21 mouse cellular contexts compared by ENCODE assay signal in genomic region chr4:134827806-134828205, GRCm38 (mm10). TPM values are rescaled to one million over a fixed set of nuclear protein-coding genes. Genes with fewer than 3 reads are reported as not detected.
DNase-seq lines count a peak whose midpoint lies in the region; ATAC-seq and TF ChIP-seq lines count a peak whose summit lies in the region.
"Had no signal": no experiment of that assay in that cellular context is flagged by ENCODE, and none has a peak within 500 bp of the region (broad histone marks: within the 10 kb centered on the region; RNA-seq: fewer than 3 reads in every experiment).

No protein-coding gene starts in this region.

- H3K9me3 ChIP-seq in lung, postnatal 0 days (ENCODE audit: low read length): no peaks in the 10 kb centered on the region
- H3K9me3 ChIP-seq in hindbrain, embryonic 11.5 days (ENCODE audit: control insufficient read depth, low read length): no peaks in the 10 kb centered on the region
- H3K9me3 ChIP-seq in limb, embryonic 10.5 days (replicated peaks): no peaks in the 10 kb centered on the region
- H3K9me3 ChIP-seq: embryonic facial prominence, embryonic 13.5 days; forebrain, embryonic 12.5 days; heart, embryonic 15.5 days; hindbrain, embryonic 10.5 days had no signal

- H3K36me3 ChIP-seq in lung, postnatal 0 days (ENCODE audit: insufficient read depth, low read length): peaks cover 7% of the 10 kb centered on the region; the same call in 1 of the 2 replicates
- H3K36me3 ChIP-seq in hindbrain, embryonic 11.5 days (ENCODE audit: control insufficient read depth, insufficient read depth, low read length): peaks cover 11% of the 10 kb centered on the region
- H3K36me3 ChIP-seq in limb, embryonic 10.5 days: peaks cover 95% of the 10 kb centered on the region

- no peaks in the 10 kb centered on the region for H3K27me3 ChIP-seq in lung, postnatal 0 days (replicated peaks; ENCODE audit: insufficient read depth, low read length)
- no peaks in the 10 kb centered on the region for H3K27me3 ChIP-seq in hindbrain, embryonic 11.5 days (ENCODE audit: control insufficient read depth, insufficient read depth, low read length)
- no peaks in the 10 kb centered on the region for H3K27me3 ChIP-seq in limb, embryonic 10.5 days (ENCODE audit: low read depth, poor library complexity, severe bottlenecking)
- H3K27me3 ChIP-seq: embryonic facial prominence, embryonic 13.5 days; forebrain, embryonic 12.5 days; heart, embryonic 15.5 days had no signal

- no peak for TF ChIP-seq POLR2A in bone marrow macrophage, adult 2 months (IDR thresholded peaks at IDR 0.05; ENCODE audit: borderline replicate concordance, low read depth, low read length)
- no peak for TF ChIP-seq POLR2A in lung, adult 2 months (IDR thresholded peaks at IDR 0.05; ENCODE audit: borderline replicate concordance, extremely low read depth, low read depth, low read length)

- H3K4me3 ChIP-seq in bone marrow macrophage, adult 2 months (ENCODE audit: insufficient read depth, low read length): no peak overlapping the region
- H3K4me3 ChIP-seq in lung, adult 2 months (replicated peaks; ENCODE audit: extremely low read depth, low read depth, low read length): no peak overlapping the region
- H3K4me3 ChIP-seq in lung, postnatal 0 days (ENCODE audit: low read depth, low read length): no peak overlapping the region
- no peak overlapping the region for H3K4me3 ChIP-seq in hindbrain, embryonic 11.5 days (ENCODE audit: low read depth, low read length)
- H3K4me3 ChIP-seq in limb, embryonic 10.5 days: no peak overlapping the region
- H3K4me3 ChIP-seq: embryonic facial prominence, embryonic 13.5 days; forebrain, embryonic 12.5 days; heart, adult 2 months; heart, embryonic 15.5 days; hindbrain, embryonic 10.5 days had no signal

- H3K9ac ChIP-seq in lung, postnatal 0 days (replicated peaks; ENCODE audit: low read depth): no peak overlapping the region
- H3K9ac ChIP-seq in hindbrain, embryonic 11.5 days (ENCODE audit: low read depth, low read length): no peak overlapping the region
- H3K9ac ChIP-seq: embryonic facial prominence, embryonic 13.5 days; forebrain, embryonic 12.5 days; heart, embryonic 15.5 days had no signal

- peaks cover 9% of the 10 kb centered on the region for H3K4me1 ChIP-seq in bone marrow macrophage, adult 2 months (ENCODE audit: control insufficient read depth, insufficient read depth, low read length)
- no peaks in the 10 kb centered on the region; the same call in 1 of the 2 replicates for H3K4me1 ChIP-seq in lung, adult 2 months (ENCODE audit: control insufficient read depth, insufficient read depth, low read length)
- no peaks in the 10 kb centered on the region for H3K4me1 ChIP-seq in lung, postnatal 0 days (ENCODE audit: insufficient read depth, low read depth, low read length)
- H3K4me1 ChIP-seq in hindbrain, embryonic 11.5 days (replicated peaks; ENCODE audit: control insufficient read depth, insufficient read depth, low read length): no peaks in the 10 kb centered on the region
- no peaks in the 10 kb centered on the region for H3K4me1 ChIP-seq in limb, embryonic 10.5 days
- H3K4me1 ChIP-seq: forebrain, embryonic 12.5 days; heart, embryonic 15.5 days; hindbrain, embryonic 10.5 days had no signal

- DNase-seq in lung, adult 2 months: peak; percentile 32
- peak; percentile 81 for DNase-seq in lung, postnatal 0 days (ENCODE audit: low spot score)
- peak; percentile 71 for DNase-seq in lung, postnatal 36 days
- no peak for DNase-seq in cerebellum, adult 11-12 months
- no peak for DNase-seq in liver
- no peak for DNase-seq in hindbrain, embryonic 11.5 days (ENCODE audit: low spot score)
- no peak for DNase-seq in limb, embryonic 10.5 days (ENCODE audit: low spot score)
- DNase-seq: adrenal gland, postnatal 10 days; cerebellum, adult 18-20 months; cerebellum, adult 9-11 months; cerebellum, postnatal 36 days; gastrocnemius, postnatal 10 days; heart, adult 2 months had no signal

- ATAC-seq in lung, postnatal 0 days: peak; percentile 94
- ATAC-seq in hindbrain, embryonic 11.5 days (ENCODE audit: low FRiP score): no peak
- ATAC-seq: CD4-positive, CD25-positive, alpha-beta regulatory T cell, adult 4 months; forebrain, embryonic 16.5 days had no signal

- peak overlapping the region; percentile 27; the same call in 1 of the 2 replicates for H3K27ac ChIP-seq in bone marrow macrophage, adult 2 months (ENCODE audit: insufficient read depth, low read depth, low read length)
- H3K27ac ChIP-seq in lung, postnatal 0 days (ENCODE audit: low read length): no peak overlapping the region
- H3K27ac ChIP-seq in hindbrain, embryonic 11.5 days (ENCODE audit: low read depth, low read length): no peak overlapping the region
- no peak overlapping the region for H3K27ac ChIP-seq in limb, embryonic 10.5 days
- H3K27ac ChIP-seq: embryonic facial prominence, embryonic 13.5 days; forebrain, embryonic 12.5 days; heart, adult 2 months; heart, embryonic 15.5 days; hindbrain, embryonic 10.5 days had no signal

- TF ChIP-seq EP300 in lung, postnatal 0 days (IDR thresholded peaks at IDR 0.05): no peak; the same call in 1 of the 2 replicates

- 66% methylated on average over 11 of the region's 11 CpGs for WGBS in lung, adult 2 months
- 59% methylated on average over 11 of the region's 11 CpGs for WGBS in lung, postnatal 0 days
- WGBS in hindbrain, embryonic 11.5 days: 94% methylated on average over 11 of the region's 11 CpGs
- WGBS in limb, embryonic 10.5 days: 94% methylated on average over 11 of the region's 11 CpGs

- TF ChIP-seq CTCF in bone marrow macrophage, adult 2 months (IDR thresholded peaks at IDR 0.05; ENCODE audit: low read depth, low read length): no peak
- TF ChIP-seq CTCF in lung, adult 2 months (IDR thresholded peaks at IDR 0.05; ENCODE audit: insufficient read depth, low read length): 0 out of 2 replicates have a peak, but pooled peaks have one; percentile 0
- no peak for TF ChIP-seq CTCF in lung, postnatal 0 days (IDR thresholded peaks at IDR 0.05)

- no peak overlapping the region for H3K4me2 ChIP-seq in lung, postnatal 0 days (replicated peaks; ENCODE audit: low read depth, low read length)
- H3K4me2 ChIP-seq in hindbrain, embryonic 11.5 days (replicated peaks; ENCODE audit: low read depth, low read length): no peak overlapping the region
- H3K4me2 ChIP-seq: embryonic facial prominence, embryonic 13.5 days; forebrain, embryonic 12.5 days; heart, embryonic 11.5 days; heart, embryonic 15.5 days had no signal

RNA-seq across cellular contexts. Expression of gene Maco1, which starts 25.3 kb away (rescaled TPM):
- polyA plus RNA-seq in bone marrow macrophage, adult 2 months (2012; ENCODE audit: insufficient read depth, insufficient read length, missing spikeins): 26.7 and 30.8 TPM in 2 replicates
- polyA plus RNA-seq in lung, adult 2 months (2012; rRNA removed): 7.8 and 9.2 TPM in 2 replicates
- polyA plus RNA-seq in lung, postnatal 0 days (2015; fragmentation: Nextera tagmentation; extraction: Ambion mirVana): 32.5 and 33.1 TPM in 2 replicates
- 59.0 and 73.1 TPM in 2 replicates for polyA plus RNA-seq in hindbrain, embryonic 11.5 days (2014; fragmentation: Nextera tagmentation; extraction: Ambion mirVana)
- polyA plus RNA-seq in limb, embryonic 10.5 days (2016; fragmentation: Nextera tagmentation; extraction: Ambion mirVana): 38.1 and 48.2 TPM in 2 replicates

RNA-seq across cellular contexts. Expression of gene Rhd, which starts 36.5 kb away (rescaled TPM):
- polyA plus RNA-seq in bone marrow macrophage, adult 2 months (2012; ENCODE audit: insufficient read depth, insufficient read length, missing spikeins): not detected in 2 replicates
- polyA plus RNA-seq in lung, adult 2 months (2012; rRNA removed): 0.14 TPM in 1 of 2 replicates, not detected in the other
- polyA plus RNA-seq in lung, postnatal 0 days (2015; fragmentation: Nextera tagmentation; extraction: Ambion mirVana): 1.5 and 2.8 TPM in 2 replicates
- polyA plus RNA-seq in hindbrain, embryonic 11.5 days (2014; fragmentation: Nextera tagmentation; extraction: Ambion mirVana): 15.1 and 19.4 TPM in 2 replicates
- 9.7 and 9.8 TPM in 2 replicates for polyA plus RNA-seq in limb, embryonic 10.5 days (2016; fragmentation: Nextera tagmentation; extraction: Ambion mirVana)

RNA-seq across cellular contexts. Expression of gene Ldlrap1, which starts 60.0 kb away (rescaled TPM):
- polyA plus RNA-seq in bone marrow macrophage, adult 2 months (2012; ENCODE audit: insufficient read depth, insufficient read length, missing spikeins): 34.0 and 36.2 TPM in 2 replicates
- 23.3 and 30.6 TPM in 2 replicates for polyA plus RNA-seq in lung, adult 2 months (2012; rRNA removed)
- polyA plus RNA-seq in lung, postnatal 0 days (2015; fragmentation: Nextera tagmentation; extraction: Ambion mirVana): 23.5 and 24.4 TPM in 2 replicates
- 4.3 and 5.6 TPM in 2 replicates for polyA plus RNA-seq in hindbrain, embryonic 11.5 days (2014; fragmentation: Nextera tagmentation; extraction: Ambion mirVana)
- polyA plus RNA-seq in limb, embryonic 10.5 days (2016; fragmentation: Nextera tagmentation; extraction: Ambion mirVana): 14.4 and 20.4 TPM in 2 replicates

Comparison
In these comparisons a context has a peak if more than half of its experiments do, and no peak if none do; other contexts are left out.
1. DNase-seq: peak in lung, adult 2 months (single experiment), lung, postnatal 0 days (single experiment) and lung, postnatal 36 days (single experiment); none in cerebellum, adult 11-12 months (single experiment), liver (single experiment), hindbrain, embryonic 11.5 days (single experiment) and limb, embryonic 10.5 days (single experiment).